Mouse (Mus musculus) CH12.LX (cell line): ENCODE results near the gene 4930539E08Rik.

Experiments used
- CTCF ChIP-seq, 2 experiments: IDR thresholded peaks in 1 of 2; conservative IDR thresholded peaks in 1 of 2; 2 replicates each; pipeline ENCODE4 v1.5.1; 2011 to 2012; ENCODE audit warnings: low read depth in 2 of 2, low read length in 2 of 2, improper control_type of control experiment in 1 of 2, inconsistent platforms in 1 of 2, mild to moderate bottlenecking in 1 of 2, moderate library complexity in 1 of 2
- GABPA ChIP-seq: IDR thresholded peaks from 2 replicates; pipeline ENCODE4 v1.6.1; 2012; ENCODE audit warnings: low read depth, low read length, improper control_type of control experiment, inconsistent platforms; ENCODE audit not compliant: insufficient replicate concordance
- NELFE ChIP-seq: IDR thresholded peaks from 2 replicates; pipeline ENCODE4 v1.6.1; 2011; ENCODE audit warnings: low read depth, low read length, improper control_type of control experiment
- POLR2A ChIP-seq: IDR thresholded peaks from 2 replicates; pipeline ENCODE4 v1.6.1; 2011; ENCODE audit warnings: low read depth, mild to moderate bottlenecking, improper control_type of control experiment, low read length
- RCOR1 ChIP-seq: conservative IDR thresholded peaks from 2 replicates; pipeline ENCODE4 v1.6.1; 2012; ENCODE audit warnings: low read depth, mild to moderate bottlenecking, inconsistent platforms, low read length, improper control_type of control experiment
- SIN3A ChIP-seq: IDR thresholded peaks from 2 replicates; pipeline ENCODE4 v1.6.1; 2012; ENCODE audit warnings: low read length, improper control_type of control experiment, inconsistent platforms
- UBTF ChIP-seq: IDR thresholded peaks from 2 replicates; pipeline ENCODE4 v1.6.1; 2012; ENCODE audit warnings: low read depth, mild to moderate bottlenecking, inconsistent platforms, low read length, improper control_type of control experiment, moderate library complexity

DNA sequence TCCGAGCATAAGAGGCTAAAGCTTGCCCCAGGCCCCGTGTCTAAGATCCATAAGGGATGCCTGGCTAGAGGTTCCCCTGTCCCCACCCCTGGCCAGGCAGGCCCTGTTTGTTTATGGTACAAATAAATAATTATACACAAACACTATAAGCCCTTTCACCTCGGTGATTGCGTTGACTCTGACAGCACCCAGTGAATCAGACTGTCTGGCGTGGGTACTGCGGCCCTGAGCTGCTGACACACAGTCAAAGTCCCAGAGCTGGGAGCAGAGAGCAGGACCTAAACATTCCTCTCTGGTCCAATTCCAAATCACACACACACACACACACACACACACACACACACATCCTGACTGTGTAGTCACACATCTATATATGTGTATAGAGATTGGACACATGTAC, 1.2 kb downstream of the 4930539E08Rik start:
- TF ChIP-seq POLR2A (no peak), CTCF (conservative IDR thresholded peaks at IDR 0.05 in 1 of 2, IDR thresholded peaks at IDR 0.05 in 1 of 2; ENCODE audit: low read depth in 2 of 2, low read length in 2 of 2) (no peak), NELFE (no peak), RCOR1 (no peak), UBTF (no peak), SIN3A (no peak), GABPA (no peak)
